Mouse (Mus musculus) adrenal gland, adult 10 weeks (tissue): ENCODE data around the gene Fam57b. TPM values are rescaled to one million over a fixed set of nuclear protein-coding genes. Genes with fewer than 3 reads are reported as not detected.

Experiments used
- polyA plus RNA-seq: library from polyadenylated mRNA; stranded (reverse); fragments of 350-450 nt; fragmentation: Illumina TruSeq; extraction: RNeasy Lipid Tissue Mini Kit (QIAGEN cat#74804); gene quantifications from one replicate; pipeline ENCODE4 v1.2.3, GENCODE M21; 2014; ENCODE audit warnings: low read depth, low replicate concordance

The Fam57b gene
- polyA plus RNA-seq = not detected

DNA sequence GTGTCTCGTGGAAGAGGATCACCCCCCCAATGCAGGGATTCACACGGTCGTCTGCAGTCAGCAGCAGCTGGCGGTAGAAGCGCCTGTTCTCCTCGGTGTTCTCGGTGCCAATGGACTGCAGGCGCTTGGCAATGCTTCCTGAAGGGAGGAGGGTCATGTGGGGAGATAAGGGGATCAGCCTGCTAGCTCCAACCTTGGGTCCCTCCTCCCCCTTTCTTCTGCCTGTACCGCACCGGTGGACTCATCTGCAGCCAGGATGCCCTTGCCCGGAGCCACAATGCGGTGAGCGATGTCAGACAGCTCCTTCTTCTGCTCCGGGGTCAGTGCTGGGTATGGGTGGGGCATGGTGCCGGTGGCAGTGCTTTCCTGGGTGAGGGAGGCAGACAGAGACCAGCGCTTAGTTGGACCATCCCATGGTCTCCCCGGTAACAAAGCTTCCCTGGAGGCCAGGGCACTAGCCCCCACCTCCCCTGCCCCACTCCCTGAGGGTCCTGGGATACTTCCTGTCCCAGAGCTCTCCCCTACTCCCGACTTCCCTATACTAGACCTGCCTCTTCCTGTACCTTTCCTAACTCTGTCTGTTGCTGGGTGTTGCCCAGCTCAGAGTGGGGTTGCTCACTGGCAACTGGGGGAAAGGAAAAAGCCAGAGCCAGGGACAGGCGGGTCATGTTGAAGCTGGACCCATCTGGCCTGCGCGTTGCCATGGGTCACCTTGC, at the start of gene Fam57b:
Gene Fam57b (plus strand): TSS at position 258 of the 716 bp plus-strand sequence.

DNA sequence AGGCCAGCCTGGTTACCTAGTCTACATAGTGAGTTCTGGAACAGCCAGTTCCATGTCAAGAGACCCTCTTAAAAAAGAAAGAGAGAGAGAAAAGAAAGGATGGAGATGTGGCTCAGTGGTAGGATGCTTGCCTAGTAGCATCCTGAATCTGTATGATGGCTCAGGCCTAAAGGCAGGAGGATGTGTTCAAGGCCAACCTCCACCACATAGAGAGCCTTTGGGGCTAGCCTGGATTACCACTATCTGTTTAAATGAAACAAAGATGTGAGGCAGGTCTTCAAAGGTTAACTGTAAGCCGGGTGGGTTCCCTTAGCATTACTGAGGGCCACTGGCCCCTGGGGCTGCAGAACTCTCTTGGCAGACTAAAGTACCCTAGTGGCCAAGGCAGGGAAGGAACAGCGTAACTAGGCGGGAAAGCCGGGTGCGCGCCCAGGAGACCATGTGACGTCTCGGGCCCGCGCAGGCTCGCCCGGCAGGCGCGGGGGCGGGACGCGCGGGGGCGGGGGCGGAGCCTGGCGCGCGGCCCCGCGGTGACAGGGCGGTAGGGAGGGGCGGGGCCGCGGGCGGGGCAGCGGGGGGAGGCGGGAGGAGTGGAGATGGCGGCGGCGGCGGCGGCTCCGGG, 38.3 kb upstream of the Fam57b start, which contains the start of gene Mapk3:
Gene Mapk3 (plus strand): TSS at position 552 of the 622 bp plus-strand sequence.

DNA sequence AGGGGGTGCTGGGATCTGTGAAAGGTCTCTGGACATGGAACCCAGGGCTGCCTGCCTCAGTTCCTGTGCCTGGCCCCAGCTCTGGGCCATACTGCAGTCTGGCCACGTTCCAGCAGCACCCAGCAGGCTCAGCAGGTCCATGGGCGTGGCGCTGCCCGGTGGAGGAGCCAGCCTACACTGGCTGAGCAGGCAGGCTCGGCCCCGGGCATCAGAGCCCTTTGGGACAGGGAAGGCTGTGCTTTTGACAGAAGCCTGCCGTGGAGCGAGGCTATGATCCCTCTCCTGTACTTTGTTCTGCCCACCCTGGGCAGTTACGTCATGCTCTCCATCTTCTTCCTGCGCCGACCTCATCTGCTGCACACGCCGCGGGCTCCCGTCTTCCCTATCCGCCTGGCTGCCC, 31.3 kb upstream of the Fam57b start, which contains the start of gene Gdpd3:
Gene Gdpd3 (plus strand): TSS at position 134 of the 400 bp plus-strand sequence.

DNA sequence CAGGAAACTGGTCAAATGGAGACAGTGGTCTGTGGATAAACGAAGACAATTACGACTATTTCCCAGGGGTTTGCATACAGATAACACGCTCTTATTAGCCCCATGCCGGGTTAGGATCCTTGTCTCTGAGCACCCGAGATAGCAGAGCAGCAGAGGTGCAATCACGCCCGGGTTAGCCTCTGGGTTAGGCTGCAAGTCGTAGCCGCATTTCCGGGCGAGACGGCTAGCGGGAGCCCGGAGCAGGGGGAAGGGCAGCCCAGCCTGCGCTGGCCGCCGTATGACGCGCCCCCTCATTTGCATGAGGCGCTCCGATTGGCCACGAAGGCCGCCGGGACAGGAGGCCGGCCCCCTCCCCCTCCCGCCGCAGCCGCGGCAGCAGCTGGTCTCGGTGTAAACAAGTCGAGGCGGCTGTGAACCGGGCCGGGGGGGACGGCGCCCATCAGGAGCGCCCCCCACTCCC, 20.8 kb upstream of the Fam57b start, which contains the start of gene Ypel3:
Gene Ypel3 (plus strand): TSS at position 358 of the 460 bp plus-strand sequence.

DNA sequence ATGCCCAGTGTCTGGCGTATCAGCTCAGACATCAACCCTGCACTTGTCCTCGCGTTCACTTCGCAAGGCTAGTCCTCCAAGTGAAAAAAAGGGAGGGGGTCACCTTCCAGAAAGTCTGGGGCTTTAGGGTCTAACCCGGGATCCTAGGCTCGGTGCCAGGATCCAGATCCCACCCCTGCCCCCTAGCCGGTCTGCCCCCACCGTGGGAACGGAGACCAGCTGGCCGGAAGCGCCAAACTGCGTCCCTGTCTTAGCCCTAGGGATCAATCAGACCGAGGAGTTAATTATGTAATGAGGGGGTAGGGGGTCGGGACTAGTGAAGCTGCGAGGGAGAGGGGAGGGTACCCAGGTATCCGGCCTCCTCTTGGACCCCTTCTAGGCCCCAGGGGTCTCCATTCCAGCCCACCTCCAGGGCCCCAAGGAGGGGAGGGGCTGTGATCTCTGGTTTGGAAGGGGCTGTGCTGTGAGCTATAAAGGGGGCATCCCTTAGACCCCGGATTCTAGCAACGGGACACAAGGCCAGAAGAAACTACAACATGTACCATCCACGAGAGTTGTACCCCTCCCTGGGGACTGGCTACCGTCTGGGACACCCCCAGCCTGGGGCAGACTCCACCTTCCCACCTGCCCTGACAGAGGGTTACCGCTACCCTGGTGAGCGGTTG, 16.4 kb upstream of the Fam57b start, which contains the start of gene Tbx6:
Gene Tbx6 (plus strand): TSS at position 513 of the 665 bp plus-strand sequence.

DNA sequence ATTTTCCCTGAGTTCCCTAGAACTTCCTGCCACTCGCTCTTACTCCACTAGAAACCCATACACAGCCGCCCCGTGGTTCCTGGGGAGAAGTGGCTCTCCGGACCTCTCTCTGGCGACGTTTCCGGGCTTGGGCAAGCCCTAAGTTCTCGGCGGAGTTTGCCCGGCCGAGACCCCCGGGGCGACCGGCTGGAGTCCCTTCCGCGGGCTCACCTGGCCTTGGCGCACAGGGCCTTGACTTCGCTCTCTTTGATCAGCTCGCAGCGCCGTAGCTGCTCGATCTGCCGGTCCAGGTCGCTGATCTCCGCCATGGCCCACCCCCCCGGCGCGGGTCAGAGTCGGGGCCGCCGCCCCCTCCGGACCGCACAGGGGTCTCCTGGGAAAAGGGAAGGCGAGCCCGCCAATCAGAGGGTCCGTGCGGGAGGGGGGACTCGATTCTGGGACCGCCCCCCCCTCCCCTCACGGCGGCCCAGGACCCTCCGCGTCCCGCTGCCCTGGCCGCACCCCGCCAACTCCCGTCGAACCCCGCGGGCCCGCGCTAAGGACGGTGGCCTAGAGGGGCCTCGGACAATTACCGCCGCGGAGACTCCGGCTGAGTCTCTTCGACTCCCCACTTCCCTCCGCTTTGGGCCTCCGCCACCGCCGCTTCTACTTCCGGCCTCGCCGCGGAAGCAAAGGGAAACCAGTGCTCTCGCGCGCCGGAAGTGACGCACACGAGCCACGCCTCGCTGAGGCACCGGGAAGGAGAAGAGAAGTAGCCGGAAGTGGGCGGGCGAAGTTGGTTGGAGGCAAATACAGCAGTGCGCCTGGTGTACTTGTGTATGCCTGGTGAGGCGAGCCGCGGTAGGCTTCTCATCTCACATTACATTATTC, 5.4 kb upstream of the Fam57b start, which contains the start of gene Ppp4c:
Gene Ppp4c (minus strand): TSS at position 646 of the 870 bp plus-strand sequence.

DNA sequence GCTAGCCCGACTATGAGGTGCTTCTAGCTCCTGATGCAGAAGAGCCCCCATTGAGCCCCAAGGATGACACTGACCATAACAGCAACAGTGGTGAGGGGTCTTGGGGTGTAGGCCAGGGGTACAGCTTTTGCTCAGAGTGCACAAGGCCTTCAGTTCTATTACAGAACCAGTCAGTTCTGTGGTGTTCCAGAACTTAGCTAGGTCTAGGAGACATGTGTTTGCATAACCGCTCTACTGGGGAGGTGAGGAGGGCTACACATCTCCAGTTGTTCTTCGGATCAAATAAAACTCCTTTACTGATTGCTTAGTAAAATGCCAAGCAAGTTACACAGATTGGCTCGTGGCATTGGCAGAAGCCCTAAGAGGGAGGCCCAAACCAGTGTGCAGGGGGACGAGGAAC, 34.1 kb downstream of the Fam57b start, which contains the start of gene 4930451I11Rik:
Gene 4930451I11Rik (minus strand): TSS at position 101 of the 400 bp plus-strand sequence.

DNA sequence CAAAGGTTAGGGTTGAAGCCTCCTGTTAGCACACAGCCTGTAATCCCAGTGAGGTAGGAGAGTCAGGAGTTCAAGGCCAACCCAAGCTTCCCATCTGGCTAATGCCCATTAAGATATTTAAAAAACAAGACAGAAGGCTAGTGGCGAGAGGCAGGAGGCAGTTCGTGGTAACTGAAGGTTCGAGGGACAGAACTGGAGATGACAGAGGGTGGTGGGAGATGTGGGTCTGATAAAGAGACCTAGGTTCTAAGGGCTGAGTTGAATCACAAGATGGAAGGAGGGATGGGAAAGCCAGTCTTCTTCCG, 49.6 kb downstream of the Fam57b start, which contains the start of gene Doc2a:
Gene Doc2a (plus strand): TSS at position 301 of the 305 bp plus-strand sequence.

DNA sequence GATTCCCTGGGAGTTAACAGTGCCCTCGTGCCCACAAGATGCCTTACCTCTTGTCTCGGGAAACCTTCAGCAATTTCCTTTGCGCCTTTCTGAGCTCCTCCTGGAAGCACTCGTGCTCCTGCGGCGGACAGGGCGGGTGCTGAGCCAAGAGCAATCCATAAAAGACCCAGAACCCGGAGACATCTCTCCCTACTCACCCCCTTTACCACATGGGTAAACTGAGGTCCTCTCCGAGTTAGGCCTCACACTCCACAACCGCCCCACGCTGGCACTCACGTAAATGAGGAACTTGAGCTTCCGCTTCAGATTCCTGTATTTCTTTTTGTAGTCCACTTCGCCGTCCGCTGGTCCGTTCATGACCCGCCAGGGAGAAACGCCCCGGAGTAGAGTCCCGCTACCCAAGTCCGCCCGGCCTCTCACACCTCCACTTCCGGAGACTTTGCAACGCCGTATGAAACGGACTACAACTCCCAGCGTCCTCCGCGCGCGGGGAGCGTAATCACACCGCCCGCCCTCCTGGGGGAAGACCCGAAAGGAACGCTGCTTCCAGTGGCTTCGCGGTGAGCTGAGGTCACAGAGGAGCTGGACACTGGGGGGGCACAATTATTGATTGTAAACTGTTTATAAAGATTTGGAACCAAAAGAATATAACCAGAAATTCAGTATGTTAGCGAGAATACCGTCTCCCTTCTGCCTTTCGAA, 64.1 kb downstream of the Fam57b start, which contains the start of gene Hirip3:
Gene Hirip3 (plus strand): TSS at position 544 of the 702 bp plus-strand sequence.

DNA sequence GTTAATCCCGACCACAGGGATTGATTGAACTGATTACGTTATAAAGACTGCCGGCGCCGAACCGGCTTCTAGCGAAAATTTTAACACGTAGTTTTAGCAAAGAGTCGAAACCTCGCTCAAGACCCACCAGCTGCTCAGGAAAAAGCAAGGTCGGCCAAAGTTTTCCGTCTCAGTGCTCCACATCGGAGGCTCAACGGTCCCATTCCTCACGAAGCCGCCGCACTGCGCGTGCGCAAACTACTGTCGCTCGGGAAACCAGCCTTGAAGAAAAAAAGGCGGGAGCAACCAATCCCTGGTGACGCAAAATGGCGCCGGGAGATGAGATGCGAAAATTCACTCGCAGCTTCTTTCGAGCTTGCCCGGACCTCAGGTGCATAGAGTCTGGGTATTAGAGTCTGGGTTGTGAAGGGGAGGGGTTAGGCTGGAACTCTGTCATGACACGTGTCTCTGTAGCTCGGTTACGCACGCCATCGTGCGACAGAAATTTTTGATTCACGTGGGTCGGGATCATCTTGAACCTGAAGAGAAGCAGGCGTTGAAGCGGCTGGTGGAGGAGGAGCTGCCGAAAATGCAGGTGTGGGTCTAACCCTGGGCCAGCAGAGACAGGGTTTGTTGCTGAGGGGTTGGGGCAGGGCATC, 64.8 kb downstream of the Fam57b start, which contains the start of gene Ino80e:
Gene Ino80e (minus strand): TSS at position 231 of the 638 bp plus-strand sequence.

Other genes starting within 250 kb of the Fam57b start
- 249 TPM for gene Eif3c, start 231.3 kb upstream of the Fam57b start, polyA plus RNA-seq
- 0.47 TPM for gene Apobr, start 212.7 kb upstream of the Fam57b start, polyA plus RNA-seq
- 2.4 TPM for gene Cln3, start 211.9 kb upstream of the Fam57b start, polyA plus RNA-seq
- gene Il27, start 202.7 kb upstream of the Fam57b start, polyA plus RNA-seq = not detected
- gene Nupr1, start 166.8 kb upstream of the Fam57b start, polyA plus RNA-seq = 4.6 TPM
- gene Sgf29, start 148.4 kb upstream of the Fam57b start, polyA plus RNA-seq = 1.6 TPM
- gene Sult1a1, start 121.2 kb upstream of the Fam57b start, polyA plus RNA-seq = 105 TPM
- 0.12 TPM for gene Bola2, start 102.3 kb upstream of the Fam57b start, polyA plus RNA-seq
- 1.3 TPM for gene Slx1b, start 101.9 kb upstream of the Fam57b start, polyA plus RNA-seq
- gene Coro1a, start 89.9 kb upstream of the Fam57b start, polyA plus RNA-seq = 3.2 TPM
- 30.8 TPM for gene Mapk3, start 38.1 kb upstream of the Fam57b start, polyA plus RNA-seq
- gene Gdpd3, start 31.3 kb upstream of the Fam57b start, polyA plus RNA-seq = not detected
- 12.0 TPM for gene Ypel3, start 20.7 kb upstream of the Fam57b start, polyA plus RNA-seq
- gene Tbx6, start 16.2 kb upstream of the Fam57b start, polyA plus RNA-seq = not detected
- 28.4 TPM for gene Ppp4c, start 5.2 kb upstream of the Fam57b start, polyA plus RNA-seq
- gene 4930451I11Rik, start 34.0 kb downstream of the Fam57b start, polyA plus RNA-seq = not detected
- not detected for gene Doc2a, start 49.7 kb downstream of the Fam57b start, polyA plus RNA-seq
- 10.9 TPM for gene Hirip3, start 64.3 kb downstream of the Fam57b start, polyA plus RNA-seq
- 13.4 TPM for gene Ino80e, start 64.7 kb downstream of the Fam57b start, polyA plus RNA-seq
- 9.9 TPM for gene Taok2, start 87.0 kb downstream of the Fam57b start, polyA plus RNA-seq
- 8.8 TPM for gene Tmem219, start 125.2 kb downstream of the Fam57b start, polyA plus RNA-seq
- gene Kctd13, start 131.2 kb downstream of the Fam57b start, polyA plus RNA-seq = 3.4 TPM
- not detected for gene Asphd1, start 151.9 kb downstream of the Fam57b start, polyA plus RNA-seq
- gene Sez6l2, start 152.9 kb downstream of the Fam57b start, polyA plus RNA-seq = 39.4 TPM
- gene Cdipt, start 178.2 kb downstream of the Fam57b start, polyA plus RNA-seq = 18.4 TPM
- gene Cdiptos, start 178.4 kb downstream of the Fam57b start, polyA plus RNA-seq = 2.0 TPM
- gene Mvp, start 217.0 kb downstream of the Fam57b start, polyA plus RNA-seq = 2.0 TPM
- not detected for gene Pagr1b, start 218.8 kb downstream of the Fam57b start, polyA plus RNA-seq
- gene Pagr1a, start 219.7 kb downstream of the Fam57b start, polyA plus RNA-seq = not detected
- gene Gm42742, start 223.4 kb downstream of the Fam57b start, polyA plus RNA-seq = 0.52 TPM
- gene Prrt2, start 223.5 kb downstream of the Fam57b start, polyA plus RNA-seq = not detected
- 19.4 TPM for gene Maz, start 229.4 kb downstream of the Fam57b start, polyA plus RNA-seq
- 1.9 TPM for gene Kif22, start 244.8 kb downstream of the Fam57b start, polyA plus RNA-seq